Mouse (Mus musculus): ENCODE results near the gene Prkch.

DNA sequence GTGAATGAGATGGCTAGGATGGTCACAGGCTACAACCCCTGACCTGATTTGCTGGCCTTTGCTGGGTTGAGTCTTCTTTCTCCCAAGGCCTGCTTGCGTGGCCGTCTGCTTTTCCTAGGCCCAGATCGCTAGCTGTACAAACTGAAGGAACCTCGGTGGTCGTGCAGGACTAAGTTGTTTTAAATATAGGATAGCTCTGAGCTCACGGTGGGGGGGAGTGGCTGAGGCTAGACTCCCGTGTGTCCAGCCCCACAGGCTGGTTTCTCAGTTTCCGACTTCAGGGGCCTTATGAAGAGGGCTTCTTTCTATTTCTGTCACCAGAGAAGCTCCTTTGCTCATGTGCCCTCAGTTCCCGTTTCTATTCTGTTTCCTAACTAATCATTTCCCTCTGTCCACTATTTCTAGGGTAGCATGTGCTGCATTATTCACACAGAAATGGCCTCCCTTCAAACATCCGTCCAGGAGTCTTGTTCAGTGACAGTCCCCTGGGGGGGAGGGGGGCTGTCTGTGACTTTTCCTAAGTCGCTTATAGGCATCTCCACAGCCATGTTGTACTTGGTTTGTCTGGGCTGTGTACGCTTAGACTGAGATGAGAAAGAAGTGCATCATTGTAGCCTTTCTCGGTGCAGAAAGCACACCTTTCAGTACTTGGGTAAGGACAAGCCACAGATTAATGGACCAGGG, 22.9 kb downstream of the Prkch start:
- TF ChIP-seq CTCF (IDR thresholded peaks at IDR 0.05; ENCODE audit: borderline replicate concordance, extremely low read depth, insufficient read depth, insufficient read length) (no peak), POLR2A (IDR thresholded peaks at IDR 0.05; ENCODE audit: borderline replicate concordance, extremely low read depth, insufficient read depth, insufficient read length, poor library complexity, severe bottlenecking) (no peak)

All from brain, embryonic 14.5 days (tissue).